Mouse (Mus musculus) heart, embryonic 10.5 days (tissue): ENCODE data around the gene Cenpo. TPM values are rescaled to one million over a fixed set of nuclear protein-coding genes. Genes with fewer than 3 reads are reported as not detected.

Source experiments
- DNase-seq: peaks from one replicate; pipeline ENCODE4 v3.0.0-alpha.2; 2017; ENCODE audit warnings: low spot score
- H3K27ac ChIP-seq: fragments of 300-500 bp; sonication (generic); 2 replicates; pipeline ENCODE4 v1.5.1; 2016; ENCODE audit warnings: mild to moderate bottlenecking
- H3K27me3 ChIP-seq: fragments of 300-500 bp; sonication (generic); 2 replicates; pipeline ENCODE4 v1.6.1; 2016; ENCODE audit warnings: mild to moderate bottlenecking; ENCODE audit not compliant: poor library complexity, insufficient read depth, severe bottlenecking
- H3K36me3 ChIP-seq: fragments of 300-500 bp; sonication (generic); 2 replicates; pipeline ENCODE4 v1.6.1; 2016; ENCODE audit warnings: mild to moderate bottlenecking, moderate library complexity
- H3K4me1 ChIP-seq: fragments of 300-500 bp; sonication (generic); 2 replicates; pipeline ENCODE4 v1.6.1; 2016; ENCODE audit warnings: mild to moderate bottlenecking
- H3K4me3 ChIP-seq: fragments of 300-500 bp; sonication (generic); 2 replicates; pipeline ENCODE4 v1.5.1; 2016; ENCODE audit warnings: mild to moderate bottlenecking, moderate library complexity
- H3K9me3 ChIP-seq: fragments of 300-500 bp; sonication (generic); 2 replicates; pipeline ENCODE4 v1.6.1; 2016; ENCODE audit warnings: mild to moderate bottlenecking, moderate library complexity
- WGBS: fragments of 180-500 bp; shearing (Covaris S2); methylation state at CpG from one replicate; pipeline ENCODE4 v1.1.7; 2016; 5-methylcytosine and 5-hydroxymethylcytosine counted together
- polyA plus RNA-seq: library from polyadenylated mRNA; unstranded; fragments of >200 nt; fragmentation: Nextera tagmentation; extraction: Ambion mirVana; gene quantifications from 2 replicates; pipeline ENCODE4 v1.2.1, GENCODE M21; 2016

The Cenpo gene
- polyA plus RNA-seq, 1 experiment from 2014 or later: 14.5 TPM

DNA sequence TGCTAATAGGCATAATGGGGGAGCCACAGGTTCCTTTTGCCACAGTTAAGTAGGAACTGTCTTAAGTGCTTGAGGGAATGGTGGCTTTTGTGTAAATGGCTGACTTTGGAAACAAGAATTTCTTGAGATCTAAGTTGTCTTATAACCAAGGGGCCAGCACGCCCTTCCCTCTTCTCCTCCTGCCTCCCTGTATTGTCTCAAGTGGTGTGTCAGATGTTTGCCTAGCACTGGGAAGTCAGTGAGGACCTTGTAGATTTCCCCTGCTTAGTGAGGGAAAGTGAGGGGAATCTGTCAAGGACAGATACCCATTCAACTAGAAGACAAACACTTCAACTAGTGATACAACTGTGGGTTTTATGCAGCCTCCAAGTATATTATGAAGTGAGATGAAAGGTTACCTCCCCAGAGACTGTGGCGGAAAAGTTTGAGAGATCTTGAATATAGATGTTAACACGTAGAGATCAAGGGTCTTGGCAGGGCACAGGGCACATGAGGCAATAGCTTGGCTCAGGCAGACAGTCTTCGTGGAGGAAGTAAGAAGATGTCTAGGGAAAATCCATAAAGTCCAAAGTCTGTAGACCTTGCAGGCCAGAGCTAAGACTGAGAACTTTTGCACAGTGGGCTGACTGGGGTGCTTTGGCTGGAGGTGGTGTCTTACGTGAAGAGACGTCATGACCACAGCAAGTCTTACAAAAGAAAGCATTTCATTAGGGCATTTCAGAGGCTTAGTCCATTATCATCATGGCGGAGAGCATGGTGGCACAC lies 75.0 kb downstream of the Cenpo start:
- WGBS: 90% methylated on average over 7 of the region's 7 CpGs
- Histone ChIP-seq H3K9me3 (no peaks in the 10 kb centered on the region), H3K27me3 (no peaks in the 10 kb centered on the region), H3K4me1 (peaks cover 8% of the 10 kb centered on the region; the same call in 1 of the 2 replicates), H3K36me3 (no peaks in the 10 kb centered on the region), H3K4me3 (no peak overlapping the region), H3K27ac (no peak overlapping the region)
- DNase-seq: no peak

DNA sequence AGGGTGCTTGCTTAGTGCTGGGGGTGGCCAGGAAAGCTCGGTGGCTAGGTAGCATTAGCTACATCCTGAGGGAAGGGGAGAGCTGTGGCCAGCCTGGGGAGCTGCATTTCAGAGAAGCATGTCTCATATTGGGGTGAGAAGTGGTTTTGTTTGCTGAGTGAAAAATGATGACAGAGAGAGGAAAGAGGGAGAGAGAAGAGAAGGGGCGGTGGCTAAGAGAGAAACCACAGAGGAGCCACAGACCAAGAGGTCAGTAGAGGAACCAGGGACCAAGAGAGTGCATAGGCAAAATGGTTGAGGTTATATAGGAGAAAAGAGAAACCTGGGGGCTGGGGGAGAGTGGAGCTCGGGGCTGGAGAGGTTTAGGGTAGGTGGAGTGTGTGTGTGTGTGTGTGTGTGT lies 75.9 kb downstream of the Cenpo start:
- no peak overlapping the region for H3K4me3 ChIP-seq
- no peaks in the 10 kb centered on the region for H3K36me3 ChIP-seq
- H3K4me1 ChIP-seq: peaks cover 8% of the 10 kb centered on the region; the same call in 1 of the 2 replicates
- WGBS: 84% methylated on average over 3 of the region's 3 CpGs
- H3K27ac ChIP-seq: no peak overlapping the region
- no peaks in the 10 kb centered on the region for H3K9me3 ChIP-seq
- DNase-seq: no peak
- H3K27me3 ChIP-seq: no peaks in the 10 kb centered on the region

DNA sequence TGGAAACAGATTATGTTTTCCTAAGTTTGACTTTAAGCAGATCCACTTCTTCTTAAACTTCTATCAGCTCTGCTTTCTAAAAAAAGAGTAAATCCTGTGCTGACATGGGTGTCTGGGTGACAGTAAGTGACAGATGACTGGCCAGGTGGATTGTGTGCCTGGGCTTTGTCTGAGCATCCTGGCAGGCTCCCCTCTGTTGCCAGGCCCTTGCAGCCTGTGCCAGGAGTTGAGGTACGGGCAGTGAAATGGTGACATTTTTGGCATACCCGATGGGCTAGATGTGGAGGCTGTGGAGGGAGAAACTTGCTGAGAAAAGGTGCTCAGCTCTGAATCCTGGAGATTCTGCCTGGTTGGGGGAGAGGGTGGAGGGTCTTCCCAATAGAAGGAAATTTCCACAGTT lies 76.6 kb downstream of the Cenpo start:
- 52% methylated on average over 2 of the region's 2 CpGs for WGBS
- Histone ChIP-seq H3K9me3 (no peaks in the 10 kb centered on the region), H3K36me3 (no peaks in the 10 kb centered on the region), H3K27me3 (no peaks in the 10 kb centered on the region), H3K4me1 (peaks cover 8% of the 10 kb centered on the region; the same call in 1 of the 2 replicates), H3K4me3 (no peak overlapping the region), H3K27ac (no peak overlapping the region)
- no peak for DNase-seq

DNA sequence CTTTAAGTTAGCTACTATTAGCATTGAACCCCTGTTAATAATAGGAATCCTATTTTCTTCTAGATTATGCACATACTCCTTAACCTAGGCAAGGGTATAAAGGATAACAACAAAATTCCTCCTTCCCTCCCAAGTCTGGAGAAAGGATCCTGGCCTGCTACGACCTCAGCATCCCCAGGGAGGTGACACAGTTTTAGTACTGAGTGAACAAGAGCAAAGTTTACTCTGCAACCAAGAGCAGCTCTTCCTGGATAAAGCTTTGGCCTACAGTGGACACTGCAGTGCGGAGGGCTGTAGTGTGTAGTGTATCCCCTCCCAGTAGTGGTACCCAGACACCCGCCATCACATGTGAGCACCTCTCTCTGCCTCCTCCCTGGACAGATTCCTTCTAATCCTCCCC lies 82.1 kb downstream of the Cenpo start:
- no peak overlapping the region for H3K4me3 ChIP-seq
- no peak for DNase-seq
- H3K9me3 ChIP-seq: no peaks in the 10 kb centered on the region
- H3K36me3 ChIP-seq: no peaks in the 10 kb centered on the region
- peaks cover 8% of the 10 kb centered on the region for H3K4me1 ChIP-seq
- WGBS: 92% methylated on average over 3 of the region's 3 CpGs
- H3K27me3 ChIP-seq: no peaks in the 10 kb centered on the region
- H3K27ac ChIP-seq: no peak overlapping the region

DNA sequence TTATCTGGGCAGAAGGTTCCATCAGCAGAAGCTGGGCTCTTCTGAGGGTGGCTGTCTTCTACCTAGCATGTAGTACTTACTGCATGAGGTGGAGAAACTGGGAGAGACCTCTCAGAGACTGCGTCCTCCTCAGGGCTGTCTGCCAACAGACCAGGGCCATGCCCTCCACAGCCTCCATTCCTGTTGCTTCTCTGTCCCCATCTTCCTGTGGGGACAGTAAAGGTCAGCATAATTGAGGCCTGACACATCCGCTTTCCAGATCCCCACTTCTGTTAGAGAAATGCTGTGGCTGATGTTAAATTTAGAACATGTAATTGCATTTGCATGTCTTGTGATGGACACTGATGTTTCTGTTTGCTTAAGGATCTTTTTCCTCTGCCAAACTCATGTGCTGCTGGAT lies 83.2 kb downstream of the Cenpo start:
- H3K4me3 ChIP-seq: no peak overlapping the region
- no peaks in the 10 kb centered on the region for H3K27me3 ChIP-seq
- H3K27ac ChIP-seq: no peak overlapping the region
- H3K36me3 ChIP-seq: no peaks in the 10 kb centered on the region
- H3K4me1 ChIP-seq: peaks cover 8% of the 10 kb centered on the region
- DNase-seq: no peak
- WGBS: 78% methylated on average over 2 of the region's 2 CpGs
- no peaks in the 10 kb centered on the region for H3K9me3 ChIP-seq

Other genes with a start within 250 kb of the Cenpo start
- 9.9 and 16.0 TPM in 2 replicates for gene Efr3b, start 195.4 kb downstream of the Cenpo start, polyA plus RNA-seq
- 8.2 and 11.0 TPM in 2 replicates for gene Dnajc27, start 151.7 kb downstream of the Cenpo start, polyA plus RNA-seq
- gene Adcy3, start 101.2 kb downstream of the Cenpo start, polyA plus RNA-seq: 5.7 and 6.8 TPM in 2 replicates
- 6.9 and 8.2 TPM in 2 replicates for gene Ptrhd1, start 267 bp downstream of the Cenpo start, polyA plus RNA-seq
- gene Ncoa1, start 242.9 kb upstream of the Cenpo start, polyA plus RNA-seq: 4.1 TPM in 2 replicates